Mouse (Mus musculus) lung, embryonic 16.5 days (tissue): ENCODE results near the gene Flt3l. TPM values are rescaled to one million over a fixed set of nuclear protein-coding genes. Genes with fewer than 3 reads are reported as not detected.

Source experiments
- ATAC-seq: fragments of 200-750 bp; cut with Nextera tagmentation; 2 replicates; pipeline ENCODE4 v1.8.0; 2017; ENCODE audit warnings: low read depth, mild to moderate bottlenecking, moderate library complexity
- H3K27ac ChIP-seq: fragments of 300-500 bp; sonication (generic); 2 replicates; pipeline ENCODE4 v1.5.1; 2014; ENCODE audit warnings: mild to moderate bottlenecking, control low read depth, low read length
- H3K27me3 ChIP-seq: fragments of 300-500 bp; sonication (generic); 2 replicates; pipeline ENCODE4 v1.6.1; 2014; ENCODE audit warnings: low read depth, low read length, mixed read lengths; ENCODE audit not compliant: control insufficient read depth, insufficient read depth
- H3K36me3 ChIP-seq: fragments of 300-500 bp; sonication (generic); 2 replicates; pipeline ENCODE4 v1.6.1; 2014; ENCODE audit warnings: low read length; ENCODE audit not compliant: control insufficient read depth, insufficient read depth
- H3K4me1 ChIP-seq: fragments of 300-500 bp; sonication (generic); replicated peaks from 2 replicates; pipeline ENCODE4 v1.6.1; 2014; ENCODE audit warnings: low read length, mixed read lengths; ENCODE audit not compliant: control insufficient read depth, insufficient read depth
- H3K4me2 ChIP-seq: fragments of 300-500 bp; sonication (generic); 2 replicates; pipeline ENCODE4 v1.6.1; 2014; ENCODE audit warnings: low read depth, low read length, control low read depth
- H3K4me3 ChIP-seq: fragments of 300-500 bp; sonication (generic); 2 replicates; pipeline ENCODE4 v1.5.1; 2014; ENCODE audit warnings: mild to moderate bottlenecking, low read length, control low read depth
- H3K9ac ChIP-seq: fragments of 300-500 bp; sonication (generic); 2 replicates; pipeline ENCODE4 v1.6.1; 2014; ENCODE audit warnings: low read length, control low read depth
- H3K9me3 ChIP-seq: fragments of 300-500 bp; sonication (generic); 2 replicates; pipeline ENCODE4 v1.6.1; 2016; ENCODE audit warnings: low read length; ENCODE audit not compliant: control insufficient read depth
- WGBS: fragments of 180-500 bp; shearing (Covaris S2); extraction: QIAGEN DNeasy Blood & Tissue Kit; methylation state at CpG from one replicate; pipeline ENCODE4 v1.1.7; 2014; 5-methylcytosine and 5-hydroxymethylcytosine counted together
- microRNA counts: library from miRNA; unstranded; fragments of <30 nt; microRNA quantifications from one replicate; lab custom pipeline; 2016
- microRNA-seq: library from miRNA; unstranded; fragments of <30 nt; microRNA quantifications from one replicate; pipeline ENCODE4, GENCODE M21; 2016
- polyA plus RNA-seq: library from polyadenylated mRNA; unstranded; fragments of >200 nt; fragmentation: Nextera tagmentation; extraction: Ambion mirVana; gene quantifications from 2 replicates; pipeline ENCODE4 v1.2.1, GENCODE M21; 2015

Flt3l gene
- polyA plus RNA-seq, 1 experiment from 2014 or later = 2.4 TPM

- H3K9me3 ChIP-seq = no peaks in the 10 kb centered on the region
- H3K36me3 ChIP-seq = peaks cover 28% of the 10 kb centered on the region
- no peaks in the 10 kb centered on the region for H3K27me3 ChIP-seq
- no peak overlapping the region for H3K9ac ChIP-seq
- no peak overlapping the region for H3K4me3 ChIP-seq
- H3K4me2 ChIP-seq = no peak overlapping the region
- no peak for ATAC-seq
- H3K4me1 ChIP-seq = peaks cover 7% of the 10 kb centered on the region; the same call in 1 of the 2 replicates
- H3K27ac ChIP-seq = no peak overlapping the region
- WGBS = 50% methylated on average over 5 of the region's 5 CpGs
These were observed 55.2 kb downstream of the Flt3l start for GRCm38 (mm10) chr7:45081016-45081415.

- Histone ChIP-seq H3K4me3 (no peak overlapping the region), H3K27ac (no peak overlapping the region), H3K9me3 (no peaks in the 10 kb centered on the region), H3K9ac (no peak overlapping the region), H3K4me2 (no peak overlapping the region), H3K4me1 (peaks cover 7% of the 10 kb centered on the region; the same call in 1 of the 2 replicates), H3K27me3 (no peaks in the 10 kb centered on the region), H3K36me3 (peaks cover 29% of the 10 kb centered on the region)
- peak; percentile 65 for ATAC-seq
- WGBS = 1% methylated on average over 10 of the region's 10 CpGs
These were observed 56.4 kb downstream of the Flt3l start for GRCm38 (mm10) chr7:45079856-45080255.

MicroRNAs within 50 kb of the gene (microRNA counts, 519-probe panel; counts per million panel counts)
- 3,071 counts per million, percentile 59 among the panel's probes with 10 or more counts for microRNA mmu-miR-150 (lab: Ali Mortazavi, UCI)

Small RNA genes lying within 50 kb of the gene (microRNA-seq; reads per million reads assigned to microRNA genes)
- 49.8 reads per million, percentile 42 among the genes with 10 or more reads in this experiment for gene Mir150
- gene Mir5121 = 10.1 reads per million, percentile 24 among the genes with 10 or more reads in this experiment
- not detected for gene Mir7055

Other genes with a start within 250 kb of the Flt3l start
- gene Med25, start 243.7 kb downstream of the Flt3l start, polyA plus RNA-seq = 97.3 and 102 TPM in 2 replicates
- gene Fuz, start 240.4 kb downstream of the Flt3l start, polyA plus RNA-seq = 22.4 and 24.3 TPM in 2 replicates
- 58.2 and 63.7 TPM in 2 replicates for gene Ap2a1, start 206.9 kb downstream of the Flt3l start, polyA plus RNA-seq
- 0.15 and 0.44 TPM in 2 replicates for gene Tsks, start 193.2 kb downstream of the Flt3l start, polyA plus RNA-seq
- 17.1 and 17.5 TPM in 2 replicates for gene Cpt1c, start 161.6 kb downstream of the Flt3l start, polyA plus RNA-seq
- gene Prmt1, start 149.9 kb downstream of the Flt3l start, polyA plus RNA-seq = 413 and 457 TPM in 2 replicates
- 96.5 and 108 TPM in 2 replicates for gene Irf3, start 138.8 kb downstream of the Flt3l start, polyA plus RNA-seq
- 62.0 and 64.5 TPM in 2 replicates for gene Bcl2l12, start 137.7 kb downstream of the Flt3l start, polyA plus RNA-seq
- gene Scaf1, start 120.1 kb downstream of the Flt3l start, polyA plus RNA-seq = 28.9 and 30.7 TPM in 2 replicates
- gene Rras, start 118.5 kb downstream of the Flt3l start, polyA plus RNA-seq = 54.6 and 59.7 TPM in 2 replicates
- 9.2 TPM in 2 replicates for gene Prr12, start 83.6 kb downstream of the Flt3l start, polyA plus RNA-seq
- gene Nosip, start 74.0 kb downstream of the Flt3l start, polyA plus RNA-seq = 72.5 and 77.8 TPM in 2 replicates
- gene Prrg2, start 73.8 kb downstream of the Flt3l start, polyA plus RNA-seq = 28.7 and 31.9 TPM in 2 replicates
- 308 and 326 TPM in 2 replicates for gene Rcn3, start 44.2 kb downstream of the Flt3l start, polyA plus RNA-seq
- gene Fcgrt, start 32.6 kb downstream of the Flt3l start, polyA plus RNA-seq = 93.7 and 97.1 TPM in 2 replicates
- gene Rps11, start 12.0 kb downstream of the Flt3l start, polyA plus RNA-seq = 1,430 and 1,443 TPM in 2 replicates
- 1,289 and 1,305 TPM in 2 replicates for gene Rpl13a, start 7.7 kb downstream of the Flt3l start, polyA plus RNA-seq
- gene Gm45713, start 201 bp downstream of the Flt3l start, polyA plus RNA-seq = 0.31 and 0.60 TPM in 2 replicates
- gene Pih1d1, start 17.9 kb upstream of the Flt3l start, polyA plus RNA-seq = 99.2 and 100 TPM in 2 replicates
- 55.4 and 57.4 TPM in 2 replicates for gene Aldh16a1, start 18.2 kb upstream of the Flt3l start, polyA plus RNA-seq
- 0.34 and 0.99 TPM in 2 replicates for gene Slc17a7, start 27.5 kb upstream of the Flt3l start, polyA plus RNA-seq
- not detected in 2 replicates for gene Gfy, start 43.1 kb upstream of the Flt3l start, polyA plus RNA-seq
- gene Pth2, start 44.6 kb upstream of the Flt3l start, polyA plus RNA-seq = not detected in 2 replicates
- 1.3 TPM in 2 replicates for gene Ccdc155, start 68.5 kb upstream of the Flt3l start, polyA plus RNA-seq
- 0.84 and 1.6 TPM in 2 replicates for gene Dkkl1, start 75.7 kb upstream of the Flt3l start, polyA plus RNA-seq
- gene Tead2, start 79.3 kb upstream of the Flt3l start, polyA plus RNA-seq = 134 and 148 TPM in 2 replicates
- 3.0 and 4.6 TPM in 2 replicates for gene Cd37, start 102.7 kb upstream of the Flt3l start, polyA plus RNA-seq
- gene Slc6a16, start 104.7 kb upstream of the Flt3l start, polyA plus RNA-seq = 0.23 TPM in 1 of 2 replicates, not detected in the other
- gene Slc6a21, start 141.1 kb upstream of the Flt3l start, polyA plus RNA-seq = not detected in 2 replicates
- 19.6 and 25.0 TPM in 2 replicates for gene Trpm4, start 197.3 kb upstream of the Flt3l start, polyA plus RNA-seq
- gene Hrc, start 198.9 kb upstream of the Flt3l start, polyA plus RNA-seq = 1.8 and 2.0 TPM in 2 replicates
- gene Ppfia3, start 230.6 kb upstream of the Flt3l start, polyA plus RNA-seq = 2.2 and 2.5 TPM in 2 replicates
- gene Lin7b, start 234.2 kb upstream of the Flt3l start, polyA plus RNA-seq = 0.53 TPM in 2 replicates